Mouse (Mus musculus): ENCODE data around the gene Ascc1.
A peak's percentile ranks its signal among the peaks of the same experiment; 100 is the strongest.

Ascc1 gene

DNA sequence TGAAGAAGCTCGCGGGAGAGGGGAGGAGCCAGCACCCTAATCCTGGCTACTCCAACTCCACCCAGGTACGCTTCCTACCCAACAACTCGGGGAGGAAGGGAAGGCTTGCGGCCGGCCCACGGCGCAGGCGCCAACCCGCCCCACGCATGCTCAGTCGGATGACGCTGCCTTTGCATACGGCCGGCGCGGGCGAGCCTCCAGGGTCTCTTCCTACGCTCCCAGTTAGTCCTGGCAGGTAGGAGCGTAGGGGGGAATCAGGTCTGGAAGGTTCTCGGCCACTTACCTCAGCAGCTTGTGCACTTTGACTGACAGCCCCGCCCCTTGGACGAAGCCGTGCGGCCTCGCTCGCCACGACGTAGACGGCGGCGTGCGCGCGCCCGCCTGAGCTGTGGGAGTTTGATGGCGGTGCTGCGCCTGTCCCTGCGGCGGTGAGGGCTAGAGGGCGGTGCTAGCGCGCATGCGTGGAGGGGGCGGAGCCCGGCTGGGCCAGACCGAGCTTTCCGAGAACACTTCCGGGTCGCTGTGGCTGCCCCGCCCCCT is at the start of gene Ascc1, which contains the start of gene Anapc16:
Gene Ascc1 (plus strand): TSS at position 133 of the 540 bp plus-strand sequence.
Gene Anapc16 (minus strand): TSS at position 463 of the 540 bp plus-strand sequence.
- DNase-seq (ENCODE audit: low spot score) = peak; percentile 97

DNA sequence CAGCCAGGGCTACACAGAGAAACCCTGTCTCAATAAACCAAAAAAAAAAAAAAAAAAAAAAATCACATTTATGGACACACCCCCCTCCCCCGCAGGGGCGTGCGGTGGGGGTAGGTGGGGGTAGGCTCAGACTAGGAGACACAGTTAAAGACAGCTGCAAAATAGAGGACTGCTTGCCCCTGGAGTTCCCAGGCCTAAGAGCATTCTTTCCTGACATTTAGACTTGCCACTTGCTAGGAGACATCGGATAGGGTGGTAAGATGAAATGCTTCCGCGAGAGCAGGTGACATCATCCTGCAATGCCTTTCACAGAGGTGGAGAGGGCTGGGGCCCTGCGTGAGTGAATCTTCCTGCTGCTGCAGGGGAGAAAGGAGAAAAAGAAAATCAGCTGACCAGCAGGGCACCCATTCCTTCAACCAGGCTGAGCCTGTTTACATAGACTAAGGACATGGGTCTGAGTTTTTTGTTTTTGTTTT is 49.0 kb upstream of the Ascc1 start:
- DNase-seq (ENCODE audit: low spot score) = no peak

DNA sequence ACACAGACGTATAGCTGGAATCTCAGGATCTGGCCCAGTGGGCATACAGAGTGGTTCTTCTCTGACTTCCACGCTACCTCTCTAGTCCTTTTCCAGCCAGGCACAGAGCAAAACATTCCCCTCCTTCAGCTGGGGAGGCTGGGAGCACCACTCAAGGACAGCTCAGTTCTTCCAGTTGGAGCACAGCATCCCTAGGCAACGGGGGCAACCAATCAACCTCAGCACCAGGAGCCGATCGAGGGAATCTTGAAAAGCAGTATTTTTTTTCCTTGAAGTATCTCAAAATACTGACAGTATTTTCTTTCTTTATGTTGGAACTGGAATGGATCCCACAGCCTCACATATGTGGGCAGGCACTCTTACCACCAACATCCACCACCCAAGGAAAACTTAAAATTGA is 45.9 kb upstream of the Ascc1 start:
- no peak for DNase-seq (ENCODE audit: low spot score)

DNA sequence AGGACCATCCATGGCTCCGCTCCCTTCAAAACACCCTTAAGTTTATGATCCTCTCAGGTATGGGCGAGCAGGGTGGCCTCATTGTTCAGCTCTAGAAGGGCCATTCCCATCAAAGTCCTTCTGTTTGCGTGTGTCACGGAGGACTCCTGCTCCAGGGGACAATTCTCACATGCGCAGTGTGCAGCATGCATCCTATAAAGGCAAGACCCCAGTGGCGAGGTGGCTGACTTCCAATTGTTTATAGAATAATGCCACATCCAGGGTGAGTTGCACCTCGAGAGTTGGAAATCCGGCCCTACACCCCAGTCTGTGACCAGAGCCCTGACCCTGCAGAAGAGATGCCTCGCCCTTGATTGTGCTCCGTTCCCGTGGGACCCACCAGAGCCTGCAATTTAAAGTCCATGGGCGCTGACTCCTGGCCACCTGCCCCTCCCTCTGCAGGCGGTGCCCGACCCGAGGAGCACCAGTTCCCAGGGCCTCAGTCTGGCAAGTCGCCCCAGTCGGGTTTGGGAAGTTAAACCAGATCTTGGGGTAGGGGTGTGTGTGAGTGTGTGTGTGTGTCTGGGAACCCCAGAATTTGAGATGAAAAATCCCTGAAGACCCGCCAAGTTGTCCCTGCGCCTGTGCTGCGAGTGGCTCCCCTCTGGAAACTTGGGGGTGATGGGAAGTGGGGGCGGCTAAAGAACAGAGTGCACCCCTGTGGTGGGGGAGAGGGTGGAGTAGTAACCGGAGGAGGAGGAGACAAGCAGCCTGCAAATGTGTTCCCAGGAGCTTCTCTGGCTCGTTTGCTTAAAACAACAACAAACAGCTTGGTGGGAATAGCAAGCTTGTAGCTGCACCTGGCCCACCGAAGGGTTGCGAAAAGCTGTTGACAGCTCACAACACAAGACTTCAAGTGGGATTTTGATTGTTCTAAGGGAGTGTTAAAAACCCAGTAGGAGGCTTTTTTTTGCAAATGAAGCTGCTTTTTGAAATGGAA is 45.1 kb upstream of the Ascc1 start:
- peak; percentile 33 for DNase-seq (ENCODE audit: low spot score)

DNA sequence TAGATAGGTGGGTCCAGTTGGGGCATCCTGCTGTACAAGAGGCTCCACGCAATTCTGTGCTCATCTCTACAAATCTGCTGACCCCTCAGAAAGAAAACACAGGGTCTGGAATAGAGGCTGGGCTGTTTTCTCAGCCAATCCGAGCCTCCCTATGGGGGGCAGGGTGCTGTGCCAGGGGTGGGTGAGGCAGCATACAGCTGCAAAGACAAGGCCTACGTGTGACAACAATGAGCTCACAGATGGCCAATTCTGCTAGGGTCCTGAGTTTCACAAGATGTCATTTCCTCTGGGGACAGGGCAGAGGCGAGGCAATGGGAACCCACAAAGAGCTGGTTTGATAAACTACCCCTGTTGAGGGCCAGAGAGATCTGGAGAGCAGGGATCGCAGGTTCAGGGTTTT is 44.1 kb upstream of the Ascc1 start:
- DNase-seq (ENCODE audit: low spot score) = no peak

DNA sequence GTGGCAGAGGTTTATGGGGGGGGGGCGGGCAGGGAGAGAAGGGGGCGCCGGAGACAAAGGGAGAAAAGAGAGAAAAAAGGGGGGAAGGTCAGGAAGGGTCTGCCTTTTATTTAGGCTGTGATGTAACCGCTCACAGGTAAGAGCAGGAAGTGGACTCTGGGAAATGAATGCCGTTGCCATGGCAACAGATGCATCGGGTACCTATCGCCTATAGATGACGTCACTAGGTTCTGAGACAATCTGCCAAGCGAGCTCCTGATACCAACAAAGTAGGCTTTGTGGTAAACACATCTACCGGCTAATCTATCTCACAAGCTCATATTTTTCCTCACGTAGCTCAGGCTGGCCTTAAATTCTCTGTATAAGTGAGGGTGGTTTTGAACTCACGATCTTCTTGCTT is 43.1 kb upstream of the Ascc1 start:
- DNase-seq (ENCODE audit: low spot score) = no peak

DNA sequence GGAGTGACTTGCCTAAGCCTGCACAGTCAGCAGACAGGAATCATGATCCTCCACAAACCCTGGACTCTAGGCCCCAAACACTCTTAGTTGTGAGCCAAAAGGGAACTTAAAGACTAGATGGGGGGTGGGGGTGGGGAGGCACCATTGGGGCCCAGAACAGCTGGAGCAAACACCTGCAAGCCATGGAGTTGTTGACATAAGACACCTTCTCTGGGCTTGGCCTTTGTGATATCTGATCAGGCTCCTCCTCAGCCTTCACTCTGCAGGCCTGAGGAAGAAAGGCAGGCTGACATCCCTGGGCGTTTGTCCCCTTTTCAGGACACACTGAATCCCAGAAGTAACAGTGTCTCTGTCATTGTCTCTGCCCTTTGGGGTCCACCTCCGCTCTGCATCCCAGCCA is 39.0 kb upstream of the Ascc1 start:
- DNase-seq (ENCODE audit: low spot score) = no peak

DNA sequence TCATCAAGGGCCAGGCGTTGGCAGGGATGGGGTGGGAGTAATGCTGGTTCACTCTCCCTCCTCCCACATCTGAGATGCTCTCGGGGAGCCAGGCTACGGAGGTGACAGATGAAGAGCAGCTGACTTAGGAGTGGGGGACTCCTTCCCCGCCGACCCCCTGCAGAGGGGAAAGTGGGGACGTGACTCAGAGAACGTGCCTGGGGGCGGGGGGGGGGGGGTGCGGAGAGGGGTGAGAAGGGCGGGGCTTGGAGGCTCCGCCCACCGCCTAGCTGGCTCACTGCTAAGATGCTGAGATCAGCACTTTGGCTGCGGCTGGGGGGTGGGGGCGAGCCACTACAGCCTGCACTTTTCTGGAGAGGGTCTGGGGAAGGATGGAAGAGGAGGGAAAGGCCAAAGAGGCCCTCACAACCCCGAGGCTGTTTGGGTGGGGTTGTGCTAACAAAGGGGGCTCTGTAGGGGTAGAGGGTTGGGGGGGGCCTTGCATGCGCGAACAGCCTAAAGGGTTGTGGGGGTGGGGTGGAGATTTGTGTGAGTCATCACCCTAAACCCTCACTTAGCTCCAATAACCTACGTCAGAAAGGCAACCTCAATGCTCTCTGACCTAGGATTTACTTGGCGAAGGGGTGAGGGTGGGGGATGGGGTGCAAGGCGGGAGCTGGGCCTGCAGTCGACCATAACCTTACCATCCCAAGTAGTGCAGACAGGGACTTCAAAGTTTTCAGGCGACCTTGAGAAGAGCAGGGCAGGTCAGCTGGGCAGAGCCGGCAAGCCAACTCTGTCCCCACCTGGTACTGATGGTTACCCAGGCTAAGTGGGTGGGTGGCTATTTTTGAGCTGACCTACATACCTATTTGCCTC is 37.9 kb upstream of the Ascc1 start:
- no peak for DNase-seq (ENCODE audit: low spot score)

DNA sequence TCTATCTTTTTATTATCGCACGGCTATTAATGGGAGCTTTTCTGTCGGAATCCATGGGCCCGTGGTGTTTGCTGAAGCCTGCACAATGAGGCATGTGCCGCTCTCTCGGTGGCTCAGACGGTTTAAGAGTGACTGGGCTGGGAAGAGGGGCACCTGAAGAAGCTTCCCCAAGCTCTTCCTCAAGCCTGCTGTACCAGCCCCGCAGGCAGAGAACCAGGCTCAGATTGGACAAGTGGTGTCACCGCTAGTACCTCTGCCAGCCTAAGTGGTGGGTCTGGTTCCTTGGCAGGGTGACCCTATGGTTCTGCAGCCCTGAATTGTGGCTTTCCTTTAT is 37.3 kb upstream of the Ascc1 start:
- no peak for DNase-seq (ENCODE audit: low spot score)

DNA sequence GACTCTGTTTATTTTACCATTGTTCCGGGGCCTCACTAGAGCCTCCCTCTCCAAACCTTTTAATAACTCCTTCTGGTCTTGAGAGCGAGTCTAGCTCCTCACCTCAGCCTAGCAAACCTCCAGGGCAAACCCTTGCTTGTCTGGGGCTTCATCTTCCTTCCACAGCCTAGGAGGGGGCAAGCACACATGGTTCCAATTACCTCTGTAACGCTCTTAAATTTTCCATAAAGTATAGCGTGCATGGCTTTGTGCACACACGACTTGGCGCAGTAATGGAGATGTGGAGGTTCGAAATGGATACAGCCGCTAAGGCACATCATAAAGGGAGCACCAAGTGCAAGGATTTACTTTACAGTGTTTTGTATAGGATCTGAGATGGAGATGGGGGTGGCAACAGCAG is 36.8 kb upstream of the Ascc1 start:
- DNase-seq (ENCODE audit: low spot score) = no peak

DNA sequence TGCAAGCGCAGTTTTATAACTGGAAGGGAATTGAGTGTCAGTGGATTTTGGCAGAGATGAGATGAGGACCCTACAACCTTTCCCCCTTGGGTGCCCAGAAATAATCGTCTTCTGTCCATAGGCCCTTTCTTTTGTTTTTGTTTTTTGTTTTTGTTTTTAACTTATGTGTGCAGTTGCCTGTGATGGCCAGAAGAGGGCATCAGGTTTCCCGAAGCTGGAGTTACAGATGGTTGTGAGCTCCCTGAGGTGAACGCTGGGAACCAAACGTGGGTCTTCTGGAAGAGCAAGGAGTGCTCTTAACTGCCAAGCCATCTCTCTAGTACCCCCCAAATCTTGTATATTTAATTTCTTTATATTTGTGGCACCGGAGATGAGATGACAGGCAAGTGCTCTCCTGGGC is 35.9 kb upstream of the Ascc1 start:
- DNase-seq (ENCODE audit: low spot score) = no peak

DNA sequence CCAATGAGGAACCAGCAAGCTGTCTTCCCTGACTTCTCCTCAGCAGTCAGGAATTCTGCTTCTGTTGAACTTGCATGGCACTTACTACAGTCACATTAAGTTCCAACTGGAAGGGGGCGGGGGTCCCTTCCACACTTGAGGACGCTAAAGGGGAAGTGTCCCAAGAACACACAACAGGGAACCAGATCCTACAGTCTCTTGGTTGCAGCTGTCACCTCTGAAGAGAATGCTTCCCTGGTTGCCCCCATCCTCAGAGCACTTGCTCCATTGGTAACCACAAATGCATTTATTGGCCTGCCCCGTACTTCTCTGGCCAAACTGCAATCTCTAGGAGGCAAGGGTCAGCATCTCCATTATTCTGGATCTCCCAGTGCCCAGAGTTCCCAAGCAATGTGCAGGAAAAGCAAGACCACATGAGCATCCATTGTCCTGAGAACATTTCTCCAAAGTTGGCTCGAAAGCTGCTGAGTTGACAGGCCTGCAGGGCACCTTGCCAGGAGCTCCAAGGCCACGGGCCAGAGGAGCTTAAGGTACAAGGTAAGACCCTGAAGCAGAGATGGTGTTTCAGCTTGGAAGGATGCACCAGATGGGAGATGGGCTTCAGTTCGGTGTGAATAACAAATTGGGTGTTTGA is 35.2 kb upstream of the Ascc1 start:
- peak; percentile 48 for DNase-seq (ENCODE audit: low spot score)

DNA sequence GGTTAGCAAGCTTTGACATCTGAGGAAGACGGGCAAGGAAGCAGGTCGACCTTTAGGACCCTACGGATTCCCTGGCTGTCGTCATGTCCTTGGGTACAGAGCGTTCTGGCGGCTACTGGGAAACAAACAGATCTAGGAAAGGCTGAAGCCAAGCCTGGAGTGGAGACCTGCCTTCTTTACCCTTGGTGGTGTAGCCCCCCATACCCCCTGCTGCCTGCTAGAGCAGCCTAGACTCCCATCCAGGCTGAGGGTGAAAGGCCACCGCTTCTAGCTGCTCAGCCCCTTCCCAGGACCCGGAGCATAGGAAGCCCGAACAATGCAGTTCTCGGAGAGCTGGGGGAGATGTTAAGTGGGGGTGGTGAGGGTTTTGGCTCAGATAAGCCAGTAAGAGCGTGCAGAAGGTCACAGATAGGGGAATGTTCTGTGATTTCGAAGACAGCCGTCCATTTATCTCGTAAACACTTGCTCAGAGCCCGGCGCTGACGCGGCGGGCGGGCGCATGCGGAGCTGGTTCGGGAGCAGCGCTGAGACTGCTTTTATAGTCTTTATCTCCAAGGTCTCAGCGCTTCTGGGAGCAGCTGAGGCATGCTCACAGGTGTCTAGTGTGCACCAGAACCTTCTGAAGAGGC is 32.7 kb upstream of the Ascc1 start:
- DNase-seq (ENCODE audit: low spot score) = peak; percentile 75

DNA sequence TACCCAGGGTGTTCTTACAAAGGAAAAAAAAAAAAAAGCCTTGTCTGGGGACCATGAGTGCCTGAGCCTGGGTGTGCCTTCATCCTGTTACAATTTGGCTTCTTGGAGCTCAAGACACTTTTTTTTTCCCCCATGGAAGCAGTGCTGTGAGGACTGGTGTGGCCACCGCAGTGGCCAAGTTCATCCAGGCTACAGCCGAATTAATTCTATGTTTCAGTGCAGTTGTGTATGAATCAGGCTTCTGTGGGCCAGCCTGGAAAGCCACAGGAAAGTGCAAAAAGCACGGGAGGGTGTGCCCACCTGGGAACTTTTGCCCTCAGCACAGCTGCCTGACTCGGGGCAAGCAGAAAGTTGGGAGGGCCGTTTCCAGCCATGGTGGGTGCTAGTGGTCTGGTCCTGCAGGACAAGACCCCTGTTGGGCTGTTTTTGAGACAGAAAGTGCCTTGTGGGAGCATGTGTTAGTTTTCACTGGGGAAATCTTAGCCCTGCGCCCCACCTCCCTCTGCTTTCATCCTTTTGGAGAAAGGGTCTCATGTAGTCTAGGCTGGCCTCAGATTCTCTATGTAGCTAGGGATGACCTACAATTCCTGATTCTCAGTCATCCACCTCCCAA is 32.0 kb upstream of the Ascc1 start:
- DNase-seq (ENCODE audit: low spot score) = no peak

DNA sequence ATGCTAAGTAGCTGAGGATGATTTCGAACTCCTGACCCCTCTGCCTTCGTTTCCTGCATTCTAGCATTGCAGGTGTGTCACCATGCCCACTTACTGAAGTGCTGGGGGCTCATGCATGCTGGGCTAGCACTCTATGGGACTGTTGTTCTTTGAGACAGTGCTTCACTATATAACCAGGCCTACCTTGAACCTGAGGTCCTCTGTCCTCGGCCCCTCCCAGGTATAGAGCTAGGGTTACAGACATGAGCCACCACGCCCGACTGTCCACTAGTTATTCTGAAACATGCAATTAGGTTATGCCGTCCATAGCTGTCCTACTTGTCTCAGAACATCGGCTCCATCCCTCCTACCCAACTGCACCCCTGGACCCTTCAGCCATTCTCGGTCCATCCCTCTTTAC is 30.8 kb upstream of the Ascc1 start:
- no peak for DNase-seq (ENCODE audit: low spot score)

DNA sequence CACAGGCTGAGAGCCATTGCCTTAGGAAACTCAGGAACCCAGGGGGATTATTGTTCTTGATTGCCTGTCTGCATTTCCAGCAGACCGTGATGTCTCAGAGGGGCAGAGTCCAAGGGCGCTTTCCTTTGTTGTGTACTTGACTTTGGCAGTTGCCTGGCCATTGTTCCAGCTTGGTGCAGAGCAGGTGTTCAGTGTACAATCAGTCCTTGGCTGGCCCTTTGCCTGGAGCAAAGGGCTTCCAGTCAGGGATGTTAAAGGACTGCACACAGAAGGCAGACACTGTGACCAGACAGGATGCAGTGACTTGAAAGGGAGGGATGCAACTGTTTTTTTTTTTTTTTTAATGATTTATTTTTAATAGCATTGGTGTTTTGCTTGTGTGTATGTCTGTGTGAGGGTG is 30.1 kb upstream of the Ascc1 start:
- no peak for DNase-seq (ENCODE audit: low spot score)

DNA sequence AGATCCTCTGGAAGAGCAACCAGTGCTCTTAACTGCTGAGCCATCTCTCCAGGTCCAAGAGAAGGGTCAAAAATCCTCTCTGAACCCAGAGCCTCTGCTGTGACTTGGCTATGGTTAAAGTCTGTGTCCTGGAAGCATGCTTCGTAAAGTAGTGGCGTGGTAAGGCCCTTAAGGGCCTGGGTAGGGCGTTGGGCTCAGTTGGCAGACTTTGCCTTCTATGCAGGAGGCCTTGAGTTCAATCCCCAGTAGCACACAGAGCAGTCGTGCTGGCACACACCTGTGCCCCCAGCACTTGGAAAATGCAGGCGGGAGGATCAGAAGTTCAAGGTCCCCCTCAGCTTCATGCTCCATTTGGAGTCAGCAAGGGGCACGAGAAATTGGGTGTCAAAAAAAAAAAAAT is 29.6 kb upstream of the Ascc1 start:
- no peak for DNase-seq (ENCODE audit: low spot score)

DNA sequence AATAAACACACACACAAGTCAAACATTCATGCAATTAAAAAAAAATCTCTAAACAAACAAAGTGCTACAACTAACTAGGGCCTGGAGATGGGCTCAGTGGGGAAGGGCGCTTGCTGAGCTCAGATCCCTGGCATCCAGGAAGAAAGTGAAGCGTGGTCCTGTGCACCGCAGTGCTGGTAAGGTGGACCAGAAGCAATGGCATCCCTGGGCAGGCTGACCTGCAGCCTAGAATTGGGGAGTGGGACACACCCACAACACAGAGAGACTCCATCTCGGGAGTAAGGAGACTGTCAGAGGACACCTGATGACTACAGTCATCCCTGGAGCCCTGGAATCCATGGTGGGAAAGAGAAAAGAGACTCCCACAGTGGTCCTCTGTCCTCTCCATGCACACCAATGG is 29.2 kb upstream of the Ascc1 start:
- DNase-seq (ENCODE audit: low spot score) = no peak

DNA sequence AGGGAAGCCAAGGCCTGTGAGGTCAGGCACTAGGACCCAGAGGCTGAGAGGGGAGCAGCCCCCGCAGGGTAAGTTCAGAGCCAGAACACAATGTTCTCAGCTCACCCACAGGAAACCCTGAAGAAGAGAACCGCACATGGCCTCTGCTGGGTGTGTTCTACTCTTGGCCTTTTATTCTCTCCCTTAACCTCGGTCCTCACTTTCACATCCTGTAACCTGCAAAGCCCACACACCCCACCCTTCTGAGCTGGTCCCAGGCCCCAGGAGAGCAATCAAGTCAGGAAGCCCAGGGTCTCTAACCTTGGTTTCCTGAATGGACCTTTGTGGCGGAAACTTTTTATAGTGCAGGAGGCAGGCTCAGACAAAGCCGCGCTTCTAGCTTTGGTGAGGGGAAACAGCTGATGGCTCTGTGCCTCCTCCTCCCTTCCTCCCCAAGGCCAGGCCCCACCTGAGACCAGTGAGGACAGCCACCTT is 28.4 kb upstream of the Ascc1 start:
- peak; percentile 70 for DNase-seq (ENCODE audit: low spot score)

DNA sequence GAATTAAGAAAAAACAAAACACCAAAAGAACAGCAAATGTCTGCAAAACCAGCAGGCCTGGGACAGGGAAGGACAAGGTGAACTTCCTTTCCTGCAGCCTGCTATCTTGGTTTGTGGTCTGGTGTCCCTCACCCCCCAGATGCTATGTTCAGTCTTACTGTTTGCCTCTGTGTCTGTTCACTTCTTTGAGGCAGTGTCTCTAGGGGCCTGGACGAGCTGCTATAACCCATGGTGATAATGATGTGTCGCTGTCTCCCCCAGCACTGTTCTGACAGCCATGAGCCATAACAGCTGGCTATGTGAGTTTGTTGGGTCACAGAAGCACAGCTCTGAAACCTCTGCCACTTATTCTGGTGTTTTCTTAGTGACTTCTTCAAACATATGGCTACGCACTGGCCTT is 27.8 kb upstream of the Ascc1 start:
- no peak for DNase-seq (ENCODE audit: low spot score)

DNA sequence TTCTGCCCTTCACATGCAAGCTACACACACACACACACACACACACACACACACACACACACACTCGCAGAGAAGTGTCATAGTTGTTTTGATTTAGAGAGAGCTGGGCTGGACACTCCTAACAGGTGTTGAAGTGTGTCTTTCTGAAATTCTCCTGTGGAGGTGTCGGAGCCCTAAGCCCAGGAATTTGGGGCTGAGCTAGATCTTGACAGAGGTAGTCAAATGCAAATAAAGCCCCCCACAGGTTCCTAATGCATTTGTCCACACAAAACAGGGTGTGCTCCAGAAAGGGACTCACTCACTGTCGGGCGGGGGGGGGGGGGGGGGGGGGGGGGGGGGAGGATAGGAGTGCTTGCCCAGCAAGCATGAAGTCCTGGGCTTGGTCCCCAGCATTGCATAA is 25.5 kb upstream of the Ascc1 start:
- no peak for DNase-seq (ENCODE audit: low spot score)
